Mouse (Mus musculus): ENCODE results near the gene Pnpla2. TPM values are rescaled to one million over a fixed set of nuclear protein-coding genes. Genes with fewer than 3 reads are reported as not detected.

Pnpla2 gene
- polyA plus RNA-seq, 1 experiment = 353 TPM

GRCm38 (mm10) chr7:141460001-141460390, 5.0 kb downstream of the Pnpla2 start:
- no peak overlapping the region for H3K4me3 ChIP-seq (ENCODE audit: insufficient read depth, low read depth, low read length)
- H3K36me3 ChIP-seq (ENCODE audit: control insufficient read depth, insufficient read depth, low read length) = no peaks in the 10 kb centered on the region
- H3K27me3 ChIP-seq (replicated peaks; ENCODE audit: control insufficient read depth, insufficient read depth, low read length) = no peaks in the 10 kb centered on the region
- TF ChIP-seq POLR2A (IDR thresholded peaks at IDR 0.05; ENCODE audit: low read depth, low read length) (no peak), CTCF (conservative IDR thresholded peaks at IDR 0.05; ENCODE audit: insufficient read depth, insufficient read length, low read depth, low read length) (no peak)
- no peak overlapping the region for H3K27ac ChIP-seq (ENCODE audit: insufficient read depth, low read depth, low read length)
- 58% methylated on average over 5 of the region's 5 CpGs for WGBS
- H3K4me1 ChIP-seq (ENCODE audit: control insufficient read depth, insufficient read depth, low read length) = peaks cover 13% of the 10 kb centered on the region
- DNase-seq = no peak

- WGBS = 72% methylated on average over 15 of the region's 15 CpGs
- Histone ChIP-seq H3K27me3 (replicated peaks; ENCODE audit: control insufficient read depth, insufficient read depth, low read length) (no peaks in the 10 kb centered on the region), H3K27ac (ENCODE audit: insufficient read depth, low read depth, low read length) (peak within 1 kb of the TSS; percentile 44), H3K4me1 (ENCODE audit: control insufficient read depth, insufficient read depth, low read length) (peaks cover 13% of the 10 kb centered on the region), H3K4me3 (ENCODE audit: insufficient read depth, low read depth, low read length) (peak within 1 kb of the TSS; percentile 66), H3K36me3 (ENCODE audit: control insufficient read depth, insufficient read depth, low read length) (no peaks in the 10 kb centered on the region)
- DNase-seq = no peak
- TF ChIP-seq POLR2A (IDR thresholded peaks at IDR 0.05; ENCODE audit: low read depth, low read length) (no peak), CTCF (conservative IDR thresholded peaks at IDR 0.05; ENCODE audit: insufficient read depth, insufficient read length, low read depth, low read length) (no peak)
Observed at GRCm38 (mm10) chr7:141460391-141461113, 5.6 kb downstream of the Pnpla2 start, which contains the start of gene Cracr2b. Gene Cracr2b, plus strand, starts transcription at chr7:141461094.

- 2% methylated on average over 59 of the region's 59 CpGs for WGBS
- no peaks in the 10 kb centered on the region for H3K36me3 ChIP-seq (ENCODE audit: control insufficient read depth, insufficient read depth, low read length)
- no peak; the same call in 1 of the 2 replicates for TF ChIP-seq CTCF (conservative IDR thresholded peaks at IDR 0.05; ENCODE audit: insufficient read depth, insufficient read length, low read depth, low read length)
- TF ChIP-seq POLR2A (IDR thresholded peaks at IDR 0.05; ENCODE audit: low read depth, low read length) = no peak
- peak overlapping the region; percentile 66 for H3K4me3 ChIP-seq (ENCODE audit: insufficient read depth, low read depth, low read length)
- no peaks in the 10 kb centered on the region for H3K27me3 ChIP-seq (replicated peaks; ENCODE audit: control insufficient read depth, insufficient read depth, low read length)
- H3K27ac ChIP-seq (ENCODE audit: insufficient read depth, low read depth, low read length) = peak overlapping the region; percentile 44
- DNase-seq = no peak
- H3K4me1 ChIP-seq (ENCODE audit: control insufficient read depth, insufficient read depth, low read length) = peaks cover 10% of the 10 kb centered on the region
Observed at GRCm38 (mm10) chr7:141461521-141462332, 6.7 kb downstream of the Pnpla2 start.

- Histone ChIP-seq H3K4me3 (ENCODE audit: insufficient read depth, low read depth, low read length) (peak overlapping the region; percentile 66), H3K27ac (ENCODE audit: insufficient read depth, low read depth, low read length) (peak overlapping the region; percentile 44; the same call in 1 of the 2 replicates), H3K36me3 (ENCODE audit: control insufficient read depth, insufficient read depth, low read length) (no peaks in the 10 kb centered on the region), H3K4me1 (ENCODE audit: control insufficient read depth, insufficient read depth, low read length) (peaks cover 10% of the 10 kb centered on the region), H3K27me3 (replicated peaks; ENCODE audit: control insufficient read depth, insufficient read depth, low read length) (no peaks in the 10 kb centered on the region)
- TF ChIP-seq CTCF (conservative IDR thresholded peaks at IDR 0.05; ENCODE audit: insufficient read depth, insufficient read length, low read depth, low read length) = no peak
- TF ChIP-seq POLR2A (IDR thresholded peaks at IDR 0.05; ENCODE audit: low read depth, low read length) = no peak
- 12% methylated on average over 5 of the region's 5 CpGs for WGBS
- peak; percentile 88 for DNase-seq
Observed at GRCm38 (mm10) chr7:141462333-141462821, 7.4 kb downstream of the Pnpla2 start.

GRCm38 (mm10) chr7:141463824-141464602, 9.0 kb downstream of the Pnpla2 start:
- WGBS = 62% methylated on average over 12 of the region's 12 CpGs
- Histone ChIP-seq H3K36me3 (ENCODE audit: control insufficient read depth, insufficient read depth, low read length) (no peaks in the 10 kb centered on the region), H3K4me3 (ENCODE audit: insufficient read depth, low read depth, low read length) (peak overlapping the region; percentile 29; the same call in 1 of the 2 replicates), H3K27me3 (replicated peaks; ENCODE audit: control insufficient read depth, insufficient read depth, low read length) (no peaks in the 10 kb centered on the region), H3K27ac (ENCODE audit: insufficient read depth, low read depth, low read length) (peak overlapping the region; percentile 34), H3K4me1 (ENCODE audit: control insufficient read depth, insufficient read depth, low read length) (peaks cover 20% of the 10 kb centered on the region)
- TF ChIP-seq POLR2A (IDR thresholded peaks at IDR 0.05; ENCODE audit: low read depth, low read length) (no peak), CTCF (conservative IDR thresholded peaks at IDR 0.05; ENCODE audit: insufficient read depth, insufficient read length, low read depth, low read length) (no peak)
- peak; percentile 86 for DNase-seq

GRCm38 (mm10) chr7:141464603-141465201, 9.7 kb downstream of the Pnpla2 start:
- H3K4me3 ChIP-seq (ENCODE audit: insufficient read depth, low read depth, low read length) = peak overlapping the region; percentile 29; the same call in 1 of the 2 replicates
- peaks cover 27% of the 10 kb centered on the region for H3K4me1 ChIP-seq (ENCODE audit: control insufficient read depth, insufficient read depth, low read length)
- no peaks in the 10 kb centered on the region for H3K27me3 ChIP-seq (replicated peaks; ENCODE audit: control insufficient read depth, insufficient read depth, low read length)
- peak; percentile 68 for DNase-seq
- H3K36me3 ChIP-seq (ENCODE audit: control insufficient read depth, insufficient read depth, low read length) = no peaks in the 10 kb centered on the region
- 36% methylated on average over 38 of the region's 38 CpGs for WGBS
- H3K27ac ChIP-seq (ENCODE audit: insufficient read depth, low read depth, low read length) = peak overlapping the region; percentile 25; the same call in 1 of the 2 replicates
- TF ChIP-seq POLR2A (IDR thresholded peaks at IDR 0.05; ENCODE audit: low read depth, low read length) (no peak), CTCF (conservative IDR thresholded peaks at IDR 0.05; ENCODE audit: insufficient read depth, insufficient read length, low read depth, low read length) (no peak)
